Mouse (Mus musculus): Measurements from ENCODE around the gene Cyp2d11.

The Cyp2d11 gene

Small RNA genes within 50 kb of the gene (microRNA-seq; reads per million reads assigned to microRNA genes)
- 0 reads per million in 2 experiments for gene Gm25990
- gene Gm27331: 0 reads per million in 2 experiments
- gene Mir7684: 0 reads per million in 2 experiments

All from adrenal gland (tissue).